Mouse (Mus musculus) megakaryocyte, embryonic 14.5 days (primary cell): ENCODE data around the gene Nceh1.

ENCODE experiments used
- FLI1 ChIP-seq: IDR thresholded peaks from 2 replicates; pipeline ENCODE4 v1.6.1; 2012; ENCODE audit warnings: low read length, inconsistent platforms, mixed read lengths
- GATA1 ChIP-seq: IDR thresholded peaks from 3 replicates; pipeline ENCODE4 v1.6.1; 2012; ENCODE audit warnings: mixed read lengths, low read length, inconsistent platforms, borderline replicate concordance

DNA sequence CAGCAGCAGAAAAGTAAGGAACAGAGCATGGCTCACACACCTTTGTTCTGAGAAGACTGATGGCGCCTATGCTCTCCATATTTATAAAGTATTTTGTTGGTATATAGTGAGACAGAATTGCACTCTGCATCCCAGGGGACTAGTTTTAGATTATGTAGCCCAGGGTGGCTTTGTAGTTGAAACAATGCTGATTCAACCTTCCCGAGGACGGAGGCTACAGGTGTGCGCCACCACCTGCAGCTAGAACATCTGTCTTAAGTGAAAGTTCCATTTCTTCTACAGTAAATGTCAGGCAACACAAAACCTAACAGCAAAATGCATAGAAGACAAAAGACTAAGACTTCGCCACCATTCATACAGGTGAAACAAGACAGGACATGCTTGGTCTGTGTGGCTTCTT lies 107.5 kb downstream of the Nceh1 start:
- no peak for TF ChIP-seq GATA1
- TF ChIP-seq FLI1: no peak
